Mouse (Mus musculus) bone marrow, adult 2 months (tissue): Measurements from ENCODE around the gene Cdk5rap2. TPM values are rescaled to one million over a fixed set of nuclear protein-coding genes. Genes with fewer than 3 reads are reported as not detected.

Source experiments
- H3K27ac ChIP-seq: fragments of 200-500 bp; 2 replicates; pipeline ENCODE4 v1.5.1; 2012; ENCODE audit warnings: low read depth, mild to moderate bottlenecking, control low read depth, inconsistent platforms, low read length; ENCODE audit not compliant: control insufficient read depth, poor library complexity, insufficient read depth
- H3K4me1 ChIP-seq: fragments of 200-500 bp; 2 replicates; pipeline ENCODE4 v1.6.1; 2011; ENCODE audit warnings: low read length; ENCODE audit not compliant: control insufficient read depth, insufficient read depth
- H3K4me3 ChIP-seq: fragments of 200-500 bp; replicated peaks from 2 replicates; pipeline ENCODE3; 2011; ENCODE audit warnings: mild to moderate bottlenecking, low read depth, low read length, control low read depth; ENCODE audit not compliant: control insufficient read depth
- CTCF ChIP-seq: fragments of 200-500 bp; IDR thresholded peaks from 2 replicates; pipeline ENCODE4 v1.5.1; 2011; ENCODE audit warnings: low read length, control low read depth; ENCODE audit not compliant: control insufficient read depth, insufficient read depth
- POLR2A ChIP-seq: fragments of 200-500 bp; IDR thresholded peaks from 2 replicates; pipeline ENCODE4 v1.6.1; 2011; ENCODE audit warnings: low read depth, mild to moderate bottlenecking, control low read depth, low read length, borderline replicate concordance; ENCODE audit not compliant: control insufficient read depth
- WGBS: fragments of 180-500 bp; shearing (Covaris S2); methylation state at CpG from one replicate; pipeline ENCODE4 v1.1.7; 2018; 5-methylcytosine and 5-hydroxymethylcytosine counted together
- polyA plus RNA-seq: library from polyadenylated mRNA; stranded (reverse); fragments of >200 nt; gene quantifications from 2 replicates; pipeline ENCODE4 v1.2.4, GENCODE M21; 2011; ENCODE audit warnings: low replicate concordance; ENCODE audit not compliant: missing spikeins, insufficient read depth, insufficient read length

Cdk5rap2 gene
- polyA plus RNA-seq, 1 experiment: 13.3 TPM

DNA sequence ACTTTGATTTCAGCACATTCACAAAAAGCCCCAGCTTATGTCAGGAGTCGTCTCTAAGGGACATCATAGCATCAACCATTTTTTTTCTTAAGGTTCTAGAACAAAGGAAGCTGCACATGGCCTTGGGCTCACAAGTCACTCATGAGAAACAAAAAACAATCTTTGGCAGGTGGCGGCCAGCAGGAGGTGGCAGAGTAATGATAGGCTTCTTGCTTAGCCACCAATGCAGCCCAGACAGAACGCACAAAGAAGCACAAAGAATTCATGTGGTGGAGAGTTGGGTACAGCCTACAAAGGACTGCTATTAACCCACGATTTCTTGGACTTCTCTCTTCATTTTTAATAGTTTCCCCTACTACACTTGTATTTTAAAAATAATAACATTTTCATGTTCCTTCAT lies 32.9 kb downstream of the Cdk5rap2 start:
- H3K4me1 ChIP-seq: no peaks in the 10 kb centered on the region
- no peak overlapping the region for H3K4me3 ChIP-seq
- no peak for TF ChIP-seq CTCF
- 85% methylated on average over 4 of the region's 4 CpGs for WGBS
- no peak overlapping the region for H3K27ac ChIP-seq

DNA sequence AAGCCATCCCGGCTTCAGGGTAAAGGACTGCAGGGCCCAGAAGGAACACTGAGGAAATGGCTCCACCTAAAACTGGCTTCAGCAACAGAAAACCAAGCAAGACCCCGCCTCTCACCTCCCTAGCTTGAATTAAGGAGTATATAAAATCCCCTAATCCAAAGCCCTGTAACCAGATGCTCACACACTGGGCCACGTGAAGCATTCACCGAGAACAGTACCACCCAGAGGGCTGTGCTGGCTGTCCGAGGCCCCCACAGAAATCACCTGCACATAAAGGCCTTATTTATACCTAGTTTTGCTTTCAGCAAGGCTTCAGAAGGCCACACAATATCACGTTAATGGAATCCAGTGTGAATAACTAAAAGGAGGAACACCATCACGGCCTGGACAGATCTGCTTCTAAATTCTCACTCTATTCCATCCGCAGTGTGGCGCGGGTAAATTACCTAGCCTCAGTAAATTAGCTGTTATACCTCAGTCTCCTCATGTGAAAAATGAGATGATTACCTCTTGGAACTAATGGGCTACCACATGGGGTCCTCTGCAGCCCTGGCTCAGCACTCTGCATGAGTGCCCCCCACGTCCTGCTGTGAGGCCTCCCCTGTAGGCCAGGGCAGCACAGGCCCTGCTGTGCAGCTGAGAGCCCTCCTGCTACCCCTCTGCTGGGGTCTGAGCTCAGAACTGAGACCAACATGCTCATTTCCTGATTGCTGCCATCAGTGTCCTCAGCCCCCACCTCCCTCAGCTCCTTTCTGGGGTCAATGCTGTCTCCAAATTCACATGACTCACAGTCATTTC lies 45.0 kb downstream of the Cdk5rap2 start:
- Histone ChIP-seq H3K4me1 (no peaks in the 10 kb centered on the region), H3K27ac (no peak overlapping the region), H3K4me3 (no peak overlapping the region)
- no peak for TF ChIP-seq POLR2A
- TF ChIP-seq CTCF: no peak
- 88% methylated on average over 11 of the region's 11 CpGs for WGBS

DNA sequence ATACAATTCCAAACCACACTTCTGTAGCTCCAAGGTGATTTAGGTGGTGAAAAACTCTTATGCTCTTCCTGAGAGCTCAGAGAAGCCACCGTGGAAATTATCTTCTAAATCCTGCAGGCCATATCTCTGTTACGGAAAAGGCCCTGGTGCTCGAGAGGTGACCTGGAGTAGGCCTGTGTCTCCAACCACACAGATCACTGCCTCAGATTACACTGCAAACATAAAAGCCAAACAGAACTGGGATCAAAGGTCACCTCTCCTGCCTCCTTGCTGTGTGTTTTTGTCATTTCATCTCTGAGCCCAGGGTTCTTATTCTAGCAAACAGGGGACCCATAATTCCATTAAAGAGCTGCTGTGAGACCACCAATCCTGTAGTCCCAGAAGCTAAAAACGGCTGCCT lies 48.9 kb downstream of the Cdk5rap2 start:
- WGBS: 69% methylated on average over 4 of the region's 4 CpGs
- H3K4me3 ChIP-seq: no peak overlapping the region
- H3K4me1 ChIP-seq: no peaks in the 10 kb centered on the region
- H3K27ac ChIP-seq: no peak overlapping the region
- no peak for TF ChIP-seq CTCF
- no peak for TF ChIP-seq POLR2A

DNA sequence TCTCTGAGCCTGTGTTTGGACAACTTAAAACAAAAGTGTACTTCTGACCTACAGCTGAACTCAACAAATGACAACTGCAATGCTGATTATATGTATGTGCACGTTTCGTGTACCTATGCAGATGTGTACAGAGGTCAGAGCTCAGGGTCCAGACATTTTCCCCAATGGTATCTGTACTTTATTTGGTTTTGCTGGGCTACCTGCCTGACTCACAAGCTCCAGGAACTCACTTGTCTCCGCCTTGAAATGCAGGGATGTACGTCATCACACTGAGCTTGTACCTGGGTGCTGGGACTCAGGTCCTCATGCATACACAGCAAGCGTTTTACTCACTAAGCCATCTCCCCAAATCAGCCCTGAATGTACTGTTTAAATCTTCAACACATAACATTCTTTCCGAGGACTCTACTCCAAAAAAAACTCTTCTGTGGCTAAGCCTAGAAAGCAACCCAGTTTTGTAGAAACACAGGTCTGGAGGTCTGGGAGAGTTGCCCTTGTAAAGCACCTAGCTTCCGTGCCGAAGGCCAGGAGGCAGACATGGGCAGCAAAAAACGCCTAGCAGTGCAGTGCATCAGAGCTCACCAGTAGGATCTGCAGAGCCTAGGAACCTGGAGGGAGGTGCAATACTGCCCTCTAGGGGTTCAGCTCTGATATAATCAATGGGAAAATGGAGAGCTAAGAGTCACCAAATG lies 54.4 kb downstream of the Cdk5rap2 start:
- no peaks in the 10 kb centered on the region for H3K4me1 ChIP-seq
- H3K27ac ChIP-seq: no peak overlapping the region
- TF ChIP-seq POLR2A (no peak), CTCF (peak; percentile 61)
- 72% methylated on average over 9 of the region's 9 CpGs for WGBS
- H3K4me3 ChIP-seq: no peak overlapping the region

DNA sequence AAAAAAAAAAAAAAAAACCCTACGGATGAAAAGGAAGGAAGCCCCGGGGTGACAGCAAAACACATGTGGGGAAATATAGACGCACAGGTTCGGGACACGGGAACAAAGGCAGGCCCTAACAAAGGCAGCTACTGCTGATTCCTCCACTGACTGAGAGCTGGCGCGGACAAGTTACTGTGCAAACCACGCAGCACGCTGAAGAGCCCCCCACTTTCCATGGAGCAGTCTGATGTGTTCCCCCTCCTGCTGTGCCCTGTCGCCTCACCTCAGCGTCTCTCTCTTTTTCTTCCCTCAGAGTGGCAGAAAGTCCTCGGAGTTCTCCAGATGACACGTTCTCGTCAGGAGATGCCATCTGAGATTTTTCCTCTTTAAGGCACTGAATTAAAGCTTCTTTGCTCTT lies 55.8 kb downstream of the Cdk5rap2 start:
- Histone ChIP-seq H3K4me1 (no peaks in the 10 kb centered on the region), H3K27ac (no peak overlapping the region), H3K4me3 (no peak overlapping the region)
- TF ChIP-seq POLR2A (no peak), CTCF (no peak)
- 85% methylated on average over 14 of the region's 14 CpGs for WGBS

DNA sequence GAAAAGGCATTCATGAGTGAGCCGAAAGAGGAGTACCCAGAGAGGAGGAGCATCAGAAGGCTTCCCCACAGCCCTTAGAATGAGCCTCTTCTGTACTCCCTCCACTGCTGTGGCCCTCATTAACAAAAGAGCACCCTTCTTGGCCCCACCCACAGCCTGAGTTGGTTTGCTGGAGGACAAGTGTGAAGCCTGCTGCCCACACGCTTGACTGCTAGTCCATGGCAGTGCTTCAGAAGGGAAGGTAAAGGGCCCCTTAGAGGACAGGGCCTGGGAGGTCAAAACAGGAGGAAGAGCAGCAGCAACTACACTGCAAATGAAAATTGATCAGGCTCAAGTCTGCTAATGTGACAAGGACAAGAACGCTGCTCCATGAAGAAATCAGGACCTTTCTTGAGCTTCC lies 56.6 kb downstream of the Cdk5rap2 start:
- WGBS: 81% methylated on average over 3 of the region's 3 CpGs
- Histone ChIP-seq H3K4me3 (no peak overlapping the region), H3K4me1 (no peaks in the 10 kb centered on the region), H3K27ac (no peak overlapping the region)
- TF ChIP-seq POLR2A (no peak), CTCF (no peak)

DNA sequence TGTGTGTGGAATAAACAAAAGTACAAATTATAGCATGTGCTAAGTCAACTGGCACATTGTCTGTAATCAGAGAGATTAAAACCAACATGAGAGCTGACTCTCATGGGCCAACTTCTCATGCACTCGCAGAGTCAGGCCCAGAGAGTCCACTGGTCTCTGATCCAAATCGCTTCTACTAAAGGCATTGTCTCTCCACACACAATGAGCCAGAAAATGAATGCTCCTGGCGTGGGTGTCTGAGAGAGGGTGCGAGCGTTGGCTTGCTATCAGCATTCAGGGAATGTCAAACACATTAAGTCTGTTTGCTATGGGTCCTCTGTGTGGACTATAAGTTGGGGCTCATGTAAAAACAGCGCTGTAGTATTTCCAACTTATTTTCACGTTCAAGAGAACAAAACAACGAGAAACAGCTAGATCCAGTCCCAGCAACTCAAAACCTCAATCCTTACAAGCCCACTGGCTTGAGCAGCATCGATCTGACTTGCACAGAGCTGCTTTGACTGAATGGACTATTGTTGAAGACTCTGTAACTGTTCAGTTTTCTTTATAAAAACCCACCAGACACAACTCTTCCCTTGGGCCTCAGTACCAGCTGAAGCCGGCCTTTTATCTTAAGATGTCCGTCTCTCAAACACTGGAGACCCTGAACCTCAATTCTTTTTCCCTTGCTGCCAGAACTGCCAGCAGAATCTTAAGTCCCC lies 74.6 kb downstream of the Cdk5rap2 start:
- no peak overlapping the region for H3K27ac ChIP-seq
- no peaks in the 10 kb centered on the region for H3K4me1 ChIP-seq
- TF ChIP-seq CTCF (no peak), POLR2A (no peak)
- 94% methylated on average over 11 of the region's 11 CpGs for WGBS
- no peak overlapping the region for H3K4me3 ChIP-seq

DNA sequence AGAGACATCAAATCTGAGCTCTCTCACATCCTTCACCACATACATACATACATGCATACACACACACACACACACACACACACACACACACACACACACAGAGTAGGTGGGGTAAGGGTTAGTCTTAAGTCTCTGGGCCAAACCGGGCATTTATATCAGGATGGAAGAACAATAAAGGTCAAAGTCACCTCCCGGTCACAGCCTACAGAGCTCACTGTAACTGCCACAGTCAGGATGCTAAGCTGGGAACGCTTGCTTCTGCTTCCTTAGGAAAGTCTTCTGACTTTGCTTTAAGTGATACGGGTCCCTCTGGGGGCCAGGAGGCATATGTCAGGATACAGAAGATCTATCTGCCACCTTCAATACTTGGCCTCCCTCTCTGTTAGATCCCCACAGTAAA lies 75.2 kb downstream of the Cdk5rap2 start:
- H3K4me1 ChIP-seq: no peaks in the 10 kb centered on the region
- TF ChIP-seq POLR2A: no peak
- TF ChIP-seq CTCF: no peak
- 86% methylated on average over 4 of the region's 4 CpGs for WGBS
- no peak overlapping the region for H3K27ac ChIP-seq
- H3K4me3 ChIP-seq: no peak overlapping the region
